15 mouse cellular contexts compared by ENCODE assay signal in the genomic region with DNA sequence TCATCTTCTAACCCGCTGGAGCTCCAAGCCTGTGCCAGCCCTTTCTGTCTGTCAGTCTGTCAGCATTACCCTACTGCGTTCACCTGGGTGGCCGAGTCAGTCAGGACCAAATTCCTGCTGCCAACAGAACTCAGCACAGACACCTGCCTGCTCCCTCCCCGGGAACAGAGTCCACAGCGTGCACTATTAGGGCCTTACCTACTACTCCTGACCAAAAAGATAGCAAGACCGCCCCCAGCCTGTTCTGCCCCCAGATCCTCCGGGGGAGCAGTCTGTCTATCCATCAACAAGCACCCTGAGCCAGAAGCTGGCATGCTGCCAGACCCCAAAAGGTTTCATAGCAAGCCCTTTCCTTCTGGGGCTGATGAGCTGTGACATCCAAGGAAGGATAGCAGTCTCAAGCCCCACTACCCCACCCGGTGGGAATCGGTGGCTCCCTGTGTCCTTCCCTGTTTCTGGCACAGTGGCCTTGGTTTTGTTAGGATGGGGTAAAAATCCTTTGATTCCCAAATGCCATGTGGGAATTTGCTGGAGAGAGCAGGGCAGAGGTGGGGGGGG. TPM values are rescaled to one million over a fixed set of nuclear protein-coding genes. Genes with fewer than 3 reads are reported as not detected.
DNase-seq lines count a peak whose midpoint lies in the region; ATAC-seq and TF ChIP-seq lines count a peak whose summit lies in the region.
"Had no signal": no experiment of that assay in that cellular context is flagged by ENCODE, and none has a peak within 500 bp of the region (broad histone marks: within the 10 kb centered on the region; RNA-seq: fewer than 3 reads in every experiment).

No protein-coding gene starts in this region.

- H3K9ac ChIP-seq in forebrain, embryonic 13.5 days = no peak overlapping the region
- H3K9ac ChIP-seq in forebrain, postnatal 0 days = no peak overlapping the region
- H3K9ac ChIP-seq in hindbrain, embryonic 13.5 days = 0 out of 2 replicates have a peak overlapping the region, but pooled peaks have one; percentile 24
- no peak overlapping the region for H3K9ac ChIP-seq in hindbrain, embryonic 11.5 days (ENCODE audit: low read depth, low read length)
- H3K9ac ChIP-seq: liver, postnatal 0 days had no signal

- no peak overlapping the region for H3K4me3 ChIP-seq in forebrain, embryonic 13.5 days
- no peak overlapping the region for H3K4me3 ChIP-seq in forebrain, postnatal 0 days (ENCODE audit: low read depth, low read length)
- H3K4me3 ChIP-seq in hindbrain, embryonic 13.5 days = no peak overlapping the region
- H3K4me3 ChIP-seq in hindbrain, embryonic 11.5 days (ENCODE audit: low read depth, low read length) = no peak overlapping the region
- no peak overlapping the region for H3K4me3 ChIP-seq in olfactory bulb, adult 2 months (ENCODE audit: insufficient read depth, low read depth, low read length)
- H3K4me3 ChIP-seq: limb, embryonic 13.5 days had no signal

- no peak for DNase-seq in forebrain, postnatal 0 days
- no peak for DNase-seq in hindbrain, embryonic 11.5 days (ENCODE audit: low spot score)
- peak; percentile 62 for DNase-seq in retina, postnatal 1 day
- DNase-seq in retina, embryonic 14.5 days (ENCODE audit: low spot score) = no peak
- DNase-seq: adrenal gland, postnatal 14 days; B cell, adult 2 months; liver, postnatal 0 days; right cerebral cortex, adult 18-20 months had no signal

- no peak for TF ChIP-seq POLR2A in olfactory bulb, adult 2 months (IDR thresholded peaks at IDR 0.05; ENCODE audit: insufficient read depth, low read depth, low read length)

- no peak for TF ChIP-seq CTCF in forebrain, postnatal 0 days (IDR thresholded peaks at IDR 0.05; ENCODE audit: low read depth)
- TF ChIP-seq CTCF in olfactory bulb, adult 2 months (IDR thresholded peaks at IDR 0.05; ENCODE audit: insufficient read depth, low read depth, low read length) = no peak

- H3K27me3 ChIP-seq in forebrain, embryonic 13.5 days = no peaks in the 10 kb centered on the region
- H3K27me3 ChIP-seq in forebrain, postnatal 0 days (ENCODE audit: insufficient read depth, low read length) = no peaks in the 10 kb centered on the region
- peaks cover 11% of the 10 kb centered on the region for H3K27me3 ChIP-seq in hindbrain, embryonic 13.5 days
- H3K27me3 ChIP-seq in hindbrain, embryonic 11.5 days (ENCODE audit: control insufficient read depth, insufficient read depth, low read length) = no peaks in the 10 kb centered on the region
- H3K27me3 ChIP-seq: limb, embryonic 13.5 days had no signal

- H3K4me2 ChIP-seq in forebrain, embryonic 13.5 days = no peak overlapping the region
- H3K4me2 ChIP-seq in forebrain, postnatal 0 days (ENCODE audit: low read depth) = no peak overlapping the region
- H3K4me2 ChIP-seq in hindbrain, embryonic 13.5 days = no peak overlapping the region
- no peak overlapping the region for H3K4me2 ChIP-seq in hindbrain, embryonic 11.5 days (replicated peaks; ENCODE audit: low read depth, low read length)
- H3K4me2 ChIP-seq: limb, embryonic 13.5 days had no signal

- no peak overlapping the region for H3K27ac ChIP-seq in forebrain, embryonic 13.5 days
- H3K27ac ChIP-seq in forebrain, postnatal 0 days (ENCODE audit: low read depth, low read length) = no peak overlapping the region
- no peak overlapping the region for H3K27ac ChIP-seq in hindbrain, embryonic 13.5 days
- no peak overlapping the region for H3K27ac ChIP-seq in hindbrain, embryonic 11.5 days (ENCODE audit: low read depth, low read length)
- H3K27ac ChIP-seq in olfactory bulb, adult 2 months (ENCODE audit: insufficient read depth, low read depth, low read length) = 0 out of 2 replicates have a peak overlapping the region, but pooled peaks have one; percentile 7
- H3K27ac ChIP-seq: limb, embryonic 13.5 days had no signal

- H3K9me3 ChIP-seq in forebrain, embryonic 13.5 days (replicated peaks) = no peaks in the 10 kb centered on the region
- no peaks in the 10 kb centered on the region for H3K9me3 ChIP-seq in forebrain, postnatal 0 days (ENCODE audit: low read length)
- H3K9me3 ChIP-seq in hindbrain, embryonic 13.5 days = no peaks in the 10 kb centered on the region
- H3K9me3 ChIP-seq in hindbrain, embryonic 11.5 days (ENCODE audit: control insufficient read depth, low read length) = no peaks in the 10 kb centered on the region
- H3K9me3 ChIP-seq: limb, embryonic 13.5 days had no signal

- peaks cover 5% of the 10 kb centered on the region for H3K4me1 ChIP-seq in forebrain, embryonic 13.5 days
- H3K4me1 ChIP-seq in forebrain, postnatal 0 days (ENCODE audit: insufficient read depth) = no peaks in the 10 kb centered on the region; the same call in 1 of the 2 replicates
- peaks cover 12% of the 10 kb centered on the region for H3K4me1 ChIP-seq in hindbrain, embryonic 13.5 days (replicated peaks)
- no peaks in the 10 kb centered on the region for H3K4me1 ChIP-seq in hindbrain, embryonic 11.5 days (replicated peaks; ENCODE audit: control insufficient read depth, insufficient read depth, low read length)
- H3K4me1 ChIP-seq in olfactory bulb, adult 2 months (ENCODE audit: control insufficient read depth, insufficient read depth, low read length) = no peaks in the 10 kb centered on the region

- WGBS in forebrain, embryonic 13.5 days = 59% methylated on average over 9 of the region's 9 CpGs
- WGBS in forebrain, postnatal 0 days = 54% methylated on average over 9 of the region's 9 CpGs
- WGBS in hindbrain, embryonic 13.5 days = 59% methylated on average over 9 of the region's 9 CpGs
- WGBS in hindbrain, embryonic 11.5 days = 61% methylated on average over 9 of the region's 9 CpGs
- 70% methylated on average over 9 of the region's 9 CpGs for WGBS in olfactory bulb, adult 2 months

- peak; percentile 30; the same call in 1 of the 2 replicates for ATAC-seq in forebrain, embryonic 13.5 days
- no peak for ATAC-seq in forebrain, postnatal 0 days
- ATAC-seq in hindbrain, embryonic 13.5 days (ENCODE audit: low FRiP score) = no peak
- no peak; the same call in 1 of the 2 replicates for ATAC-seq in hindbrain, embryonic 11.5 days (ENCODE audit: low FRiP score)
- ATAC-seq in cerebellum, adult (ENCODE audit: insufficient number of reproducible peaks, low FRiP score, low TSS enrichment) = no peak
- ATAC-seq: forebrain, embryonic 16.5 days; liver, postnatal 0 days had no signal

- no peaks in the 10 kb centered on the region for H3K36me3 ChIP-seq in forebrain, embryonic 13.5 days (ENCODE audit: poor library complexity, severe bottlenecking)
- H3K36me3 ChIP-seq in forebrain, postnatal 0 days (ENCODE audit: insufficient read depth) = no peaks in the 10 kb centered on the region
- H3K36me3 ChIP-seq in hindbrain, embryonic 13.5 days = no peaks in the 10 kb centered on the region
- no peaks in the 10 kb centered on the region for H3K36me3 ChIP-seq in hindbrain, embryonic 11.5 days (ENCODE audit: control insufficient read depth, insufficient read depth, low read length)
- H3K36me3 ChIP-seq: limb, embryonic 13.5 days had no signal

RNA-seq across cellular contexts. Expression of gene Bmp7, which starts 10.1 kb away (rescaled TPM):
- polyA plus RNA-seq in forebrain, embryonic 13.5 days (2015; fragmentation: Nextera tagmentation; extraction: Ambion mirVana) = 6.9 and 7.2 TPM in 2 replicates
- total RNA-seq in forebrain, postnatal 0 days (2014; rRNA removed) = 17.2 and 21.9 TPM in 2 replicates
- 12.4 and 15.4 TPM in 2 replicates for polyA plus RNA-seq in forebrain, postnatal 0 days (2015; fragmentation: Nextera tagmentation; extraction: Ambion mirVana)
- 12.4 and 12.5 TPM in 2 replicates for polyA plus RNA-seq in hindbrain, embryonic 13.5 days (2015; fragmentation: Nextera tagmentation; extraction: Ambion mirVana)
- 16.6 and 17.9 TPM in 2 replicates for polyA plus RNA-seq in hindbrain, embryonic 11.5 days (2014; fragmentation: Nextera tagmentation; extraction: Ambion mirVana)
- polyA plus RNA-seq in olfactory bulb, adult 2 months (2012; ENCODE audit: insufficient read depth, insufficient read length, low replicate concordance, missing spikeins) = not detected in 2 replicates
- total RNA-seq: megakaryocyte-erythroid progenitor cell, adult 5-6 weeks had no signal

RNA-seq across cellular contexts. Expression of gene Spo11, which starts 27.3 kb away (rescaled TPM):
- 0.13 and 0.45 TPM in 2 replicates for polyA plus RNA-seq in forebrain, embryonic 13.5 days (2015; fragmentation: Nextera tagmentation; extraction: Ambion mirVana)
- 1.1 and 1.3 TPM in 2 replicates for total RNA-seq in forebrain, postnatal 0 days (2014; rRNA removed)
- polyA plus RNA-seq in forebrain, postnatal 0 days (2015; fragmentation: Nextera tagmentation; extraction: Ambion mirVana) = 0.92 and 1.1 TPM in 2 replicates
- polyA plus RNA-seq in hindbrain, embryonic 13.5 days (2015; fragmentation: Nextera tagmentation; extraction: Ambion mirVana) = 0.79 and 0.87 TPM in 2 replicates
- 0.71 and 0.74 TPM in 2 replicates for polyA plus RNA-seq in hindbrain, embryonic 11.5 days (2014; fragmentation: Nextera tagmentation; extraction: Ambion mirVana)
- polyA plus RNA-seq in olfactory bulb, adult 2 months (2012; ENCODE audit: insufficient read depth, insufficient read length, low replicate concordance, missing spikeins) = not detected in 2 replicates
- total RNA-seq: adrenal gland, postnatal 14 days had no signal

RNA-seq across cellular contexts. Expression of gene Rae1, which starts 49.7 kb away (rescaled TPM):
- 146 and 148 TPM in 2 replicates for polyA plus RNA-seq in forebrain, embryonic 13.5 days (2015; fragmentation: Nextera tagmentation; extraction: Ambion mirVana)
- total RNA-seq in forebrain, postnatal 0 days (2014; rRNA removed) = 103 and 108 TPM in 2 replicates
- 150 and 161 TPM in 2 replicates for polyA plus RNA-seq in forebrain, postnatal 0 days (2015; fragmentation: Nextera tagmentation; extraction: Ambion mirVana)
- 118 and 120 TPM in 2 replicates for polyA plus RNA-seq in hindbrain, embryonic 13.5 days (2015; fragmentation: Nextera tagmentation; extraction: Ambion mirVana)
- 134 TPM in 2 replicates for polyA plus RNA-seq in hindbrain, embryonic 11.5 days (2014; fragmentation: Nextera tagmentation; extraction: Ambion mirVana)
- not detected in 2 replicates for polyA plus RNA-seq in olfactory bulb, adult 2 months (2012; ENCODE audit: insufficient read depth, insufficient read length, low replicate concordance, missing spikeins)

Comparison
In these comparisons a context has a peak if more than half of its experiments do, and no peak if none do; other contexts are left out.
1. RNA of gene Rae1, which starts 49.7 kb away (polyA plus RNA-seq): 150 to 161 TPM in forebrain, postnatal 0 days, 146 to 148 TPM in forebrain, embryonic 13.5 days, 134 TPM in hindbrain, embryonic 11.5 days and 118 to 120 TPM in hindbrain, embryonic 13.5 days; not detected in olfactory bulb, adult 2 months; every median in the first group is over 100 times any median in the second.